Mouse (Mus musculus) effector memory CD4-positive, alpha-beta T cell, adult 7 months (primary cell): ENCODE results near the gene Stt3b. TPM values are rescaled to one million over a fixed set of nuclear protein-coding genes. Genes with fewer than 3 reads are reported as not detected.

ENCODE experiments used
- polyA plus RNA-seq: library from polyadenylated mRNA; unstranded; fragments of 100-300 nt; shearing (Covaris generic); gene quantifications from one replicate; pipeline ENCODE4 v1.2.1, GENCODE M21; 2017

Stt3b gene
- 49.0 TPM for polyA plus RNA-seq

GRCm38 (mm10) chr9:115310346-115311222, at the start of gene Stt3b:
TSS of gene Stt3b (minus strand) at chr9:115310421.

